Mouse (Mus musculus) lung, embryonic 16.5 days (tissue): ENCODE results near the gene Gm10490. TPM values are rescaled to one million over a fixed set of nuclear protein-coding genes. Genes with fewer than 3 reads are reported as not detected.
"Not testable (repeated sequence)": the region's sequence is repeated elsewhere in the genome, so short reads cannot be mapped to it uniquely, and the experiment has no call there.

Experiments used
- ATAC-seq: fragments of 200-750 bp; cut with Nextera tagmentation; 2 replicates; pipeline ENCODE4 v1.8.0; 2017; ENCODE audit warnings: low read depth, mild to moderate bottlenecking, moderate library complexity
- H3K27ac ChIP-seq: fragments of 300-500 bp; sonication (generic); 2 replicates; pipeline ENCODE4 v1.5.1; 2014; ENCODE audit warnings: mild to moderate bottlenecking, control low read depth, low read length
- H3K27me3 ChIP-seq: fragments of 300-500 bp; sonication (generic); 2 replicates; pipeline ENCODE4 v1.6.1; 2014; ENCODE audit warnings: low read depth, low read length, mixed read lengths; ENCODE audit not compliant: control insufficient read depth, insufficient read depth
- H3K36me3 ChIP-seq: fragments of 300-500 bp; sonication (generic); 2 replicates; pipeline ENCODE4 v1.6.1; 2014; ENCODE audit warnings: low read length; ENCODE audit not compliant: control insufficient read depth, insufficient read depth
- H3K4me1 ChIP-seq: fragments of 300-500 bp; sonication (generic); replicated peaks from 2 replicates; pipeline ENCODE4 v1.6.1; 2014; ENCODE audit warnings: low read length, mixed read lengths; ENCODE audit not compliant: control insufficient read depth, insufficient read depth
- H3K4me2 ChIP-seq: fragments of 300-500 bp; sonication (generic); 2 replicates; pipeline ENCODE4 v1.6.1; 2014; ENCODE audit warnings: low read depth, low read length, control low read depth
- H3K4me3 ChIP-seq: fragments of 300-500 bp; sonication (generic); 2 replicates; pipeline ENCODE4 v1.5.1; 2014; ENCODE audit warnings: mild to moderate bottlenecking, low read length, control low read depth
- H3K9ac ChIP-seq: fragments of 300-500 bp; sonication (generic); 2 replicates; pipeline ENCODE4 v1.6.1; 2014; ENCODE audit warnings: low read length, control low read depth
- H3K9me3 ChIP-seq: fragments of 300-500 bp; sonication (generic); 2 replicates; pipeline ENCODE4 v1.6.1; 2016; ENCODE audit warnings: low read length; ENCODE audit not compliant: control insufficient read depth
- WGBS: fragments of 180-500 bp; shearing (Covaris S2); extraction: QIAGEN DNeasy Blood & Tissue Kit; methylation state at CpG from one replicate; pipeline ENCODE4 v1.1.7; 2014; 5-methylcytosine and 5-hydroxymethylcytosine counted together
- polyA plus RNA-seq: library from polyadenylated mRNA; unstranded; fragments of >200 nt; fragmentation: Nextera tagmentation; extraction: Ambion mirVana; gene quantifications from 2 replicates; pipeline ENCODE4 v1.2.1, GENCODE M21; 2015

Gene Gm10490
- polyA plus RNA-seq, 1 experiment from 2014 or later, result not detected

GRCm38 (mm10) chrX:7915669-7916068 lies 6.3 kb downstream of the Gm10490 start:
- not testable (repeated sequence) for H3K9me3 ChIP-seq, H3K4me2 ChIP-seq, H3K27ac ChIP-seq, ATAC-seq, H3K36me3 ChIP-seq, H3K9ac ChIP-seq, H3K4me3 ChIP-seq, H3K4me1 ChIP-seq
- peaks cover 13% of the 10 kb centered on the region for H3K27me3 ChIP-seq
- WGBS, result 27% methylated on average over 3 of the region's 3 CpGs

GRCm38 (mm10) chrX:7917960-7918359 lies 8.6 kb downstream of the Gm10490 start:
- ATAC-seq, H3K4me3 ChIP-seq, H3K36me3 ChIP-seq, H3K9me3 ChIP-seq, H3K27ac ChIP-seq, H3K4me1 ChIP-seq, H3K9ac ChIP-seq, H3K4me2 ChIP-seq: not testable (repeated sequence)
- 54% methylated on average over 6 of the region's 6 CpGs for WGBS
- peaks cover 36% of the 10 kb centered on the region for H3K27me3 ChIP-seq

GRCm38 (mm10) chrX:7919601-7920383 lies 10.4 kb downstream of the Gm10490 start, which contains the start of gene Pcsk1n:
Gene Pcsk1n, plus strand, starts transcription at chrX:7919822.
- Histone ChIP-seq H3K9me3 (no peaks in the 10 kb centered on the region), H3K36me3 (no peaks in the 10 kb centered on the region), H3K27ac (no peak within 1 kb of the TSS), H3K9ac (no peak within 1 kb of the TSS), H3K4me2 (0 out of 2 replicates have a peak within 1 kb of the TSS, but pooled peaks have one; percentile 18), H3K4me3 (no peak within 1 kb of the TSS), H3K27me3 (peaks cover 48% of the 10 kb centered on the region), H3K4me1 (peaks cover 4% of the 10 kb centered on the region; the same call in 1 of the 2 replicates)
- ATAC-seq, result no peak
- WGBS, result 14% methylated on average over 25 of the region's 40 CpGs

GRCm38 (mm10) chrX:7922032-7922431 lies 12.7 kb downstream of the Gm10490 start:
- ATAC-seq, result no peak
- H3K27me3 ChIP-seq, result peaks cover 62% of the 10 kb centered on the region
- peak overlapping the region; percentile 25 for H3K4me3 ChIP-seq
- peaks cover 4% of the 10 kb centered on the region; the same call in 1 of the 2 replicates for H3K4me1 ChIP-seq
- H3K9me3 ChIP-seq, result no peaks in the 10 kb centered on the region
- no peak overlapping the region for H3K27ac ChIP-seq
- 2% methylated on average over 33 of the region's 48 CpGs for WGBS
- no peaks in the 10 kb centered on the region for H3K36me3 ChIP-seq
- H3K4me2 ChIP-seq, result peak overlapping the region; percentile 39
- no peak overlapping the region for H3K9ac ChIP-seq

GRCm38 (mm10) chrX:7926266-7926665 lies 16.9 kb downstream of the Gm10490 start:
- H3K4me2 ChIP-seq, result no peak overlapping the region
- H3K4me1 ChIP-seq, result peaks cover 4% of the 10 kb centered on the region; the same call in 1 of the 2 replicates
- no peak for ATAC-seq
- WGBS, result 67% methylated on average over 6 of the region's 6 CpGs
- H3K36me3 ChIP-seq, result no peaks in the 10 kb centered on the region
- H3K27me3 ChIP-seq, result peaks cover 52% of the 10 kb centered on the region
- no peak overlapping the region for H3K4me3 ChIP-seq
- no peak overlapping the region for H3K9ac ChIP-seq
- no peaks in the 10 kb centered on the region for H3K9me3 ChIP-seq
- no peak overlapping the region for H3K27ac ChIP-seq

- H3K27ac ChIP-seq, result no peak overlapping the region
- no peak for ATAC-seq
- no peaks in the 10 kb centered on the region for H3K36me3 ChIP-seq
- peaks cover 2% of the 10 kb centered on the region; the same call in 1 of the 2 replicates for H3K4me1 ChIP-seq
- H3K4me3 ChIP-seq, result no peak overlapping the region
- H3K9me3 ChIP-seq, result no peaks in the 10 kb centered on the region
- WGBS, result 16% methylated on average over 10 of the region's 10 CpGs
- no peak overlapping the region for H3K4me2 ChIP-seq
- H3K27me3 ChIP-seq, result peaks cover 43% of the 10 kb centered on the region
- no peak overlapping the region for H3K9ac ChIP-seq
Observed at GRCm38 (mm10) chrX:7927116-7927515, 17.8 kb downstream of the Gm10490 start.

GRCm38 (mm10) chrX:7928270-7928790 lies 19.0 kb downstream of the Gm10490 start, which contains the start of gene Eras:
Gene Eras, minus strand, starts transcription at chrX:7928607.
- H3K4me1 ChIP-seq, result no peaks in the 10 kb centered on the region
- no peak for ATAC-seq
- no peak within 1 kb of the TSS for H3K4me2 ChIP-seq
- WGBS, result 15% methylated on average over 16 of the region's 19 CpGs
- no peak within 1 kb of the TSS for H3K9ac ChIP-seq
- peaks cover 32% of the 10 kb centered on the region for H3K27me3 ChIP-seq
- H3K4me3 ChIP-seq, result no peak within 1 kb of the TSS
- no peak within 1 kb of the TSS for H3K27ac ChIP-seq
- no peaks in the 10 kb centered on the region for H3K9me3 ChIP-seq
- H3K36me3 ChIP-seq, result no peaks in the 10 kb centered on the region

GRCm38 (mm10) chrX:7936874-7937273 lies 27.5 kb downstream of the Gm10490 start:
- Histone ChIP-seq H3K36me3 (no peaks in the 10 kb centered on the region; the same call in 1 of the 2 replicates), H3K9ac (no peak overlapping the region), H3K27me3 (no peaks in the 10 kb centered on the region), H3K27ac (no peak overlapping the region), H3K9me3 (no peaks in the 10 kb centered on the region), H3K4me2 (no peak overlapping the region), H3K4me3 (no peak overlapping the region), H3K4me1 (no peaks in the 10 kb centered on the region)
- WGBS, result 56% methylated on average over 11 of the region's 11 CpGs
- ATAC-seq, result no peak

- no peak overlapping the region for H3K4me3 ChIP-seq
- H3K4me2 ChIP-seq, result no peak overlapping the region
- H3K36me3 ChIP-seq, result no peaks in the 10 kb centered on the region; the same call in 1 of the 2 replicates
- H3K9me3 ChIP-seq, result no peaks in the 10 kb centered on the region
- no peak overlapping the region for H3K27ac ChIP-seq
- no peaks in the 10 kb centered on the region for H3K4me1 ChIP-seq
- WGBS, result 76% methylated on average over 6 of the region's 6 CpGs
- no peak overlapping the region for H3K9ac ChIP-seq
- H3K27me3 ChIP-seq, result no peaks in the 10 kb centered on the region
- no peak for ATAC-seq
Observed at GRCm38 (mm10) chrX:7937667-7938066, 28.3 kb downstream of the Gm10490 start.
